Mouse (Mus musculus): ENCODE results near the gene Rhoq.

Rhoq gene

GRCm38 (mm10) chr17:86962894-86963585 is at the start of gene Rhoq:
TSS of gene Rhoq (plus strand) at chr17:86963082.
- in situ Hi-C loops (cut with MboI, MseI), result no loop called here

GRCm38 (mm10) chr17:86915540-86915939 is 47.3 kb upstream of the Rhoq start:
- in situ Hi-C loops (cut with MboI, MseI), result loop anchor here (5.0 kb wide), 2 partner anchors 72 to 337 kb away; no protein-coding TSS in a partner anchor

GRCm38 (mm10) chr17:86917048-86917447 is 45.8 kb upstream of the Rhoq start, which contains the start of gene Tmem247:
TSS of gene Tmem247 (plus strand) at chr17:86917348.
- in situ Hi-C loops (cut with MboI, MseI), result loop anchor here (5.0 kb wide), 2 partner anchors 70 to 335 kb away; no protein-coding TSS in a partner anchor

GRCm38 (mm10) chr17:86918786-86919185 is 44.1 kb upstream of the Rhoq start:
- in situ Hi-C loops (cut with MboI, MseI), result loop anchor here (5.0 kb wide), 2 partner anchors 69 to 334 kb away; no protein-coding TSS in a partner anchor

- in situ Hi-C loops (cut with MboI, MseI), result loop anchor here (5.0 kb wide), 3 partner anchors 68 to 333 kb away; no protein-coding TSS in a partner anchor
These were observed 43.2 kb upstream of the Rhoq start for GRCm38 (mm10) chr17:86919729-86920128.

GRCm38 (mm10) chr17:86924679-86925078 is 38.2 kb upstream of the Rhoq start:
- in situ Hi-C loops (cut with MboI, MseI), result loop anchor here (5.0 kb wide), 1 partner anchor 118 kb away; no protein-coding TSS in a partner anchor

GRCm38 (mm10) chr17:86926836-86927235 is 36.0 kb upstream of the Rhoq start:
- in situ Hi-C loops (cut with MboI, MseI), result no loop called here

GRCm38 (mm10) chr17:86929355-86929754 is 33.5 kb upstream of the Rhoq start:
- in situ Hi-C loops (cut with MboI, MseI), result no loop called here

- in situ Hi-C loops (cut with MboI, MseI), result no loop called here
These were observed 32.9 kb upstream of the Rhoq start for GRCm38 (mm10) chr17:86929981-86930380.

- in situ Hi-C loops (cut with MboI, MseI), result no loop called here
These were observed 30.0 kb upstream of the Rhoq start for GRCm38 (mm10) chr17:86932896-86933295.

- in situ Hi-C loops (cut with MboI, MseI), result no loop called here
These were observed 25.8 kb upstream of the Rhoq start for GRCm38 (mm10) chr17:86937064-86937463.

GRCm38 (mm10) chr17:86937497-86938155 is 25.3 kb upstream of the Rhoq start:
- in situ Hi-C loops (cut with MboI, MseI), result no loop called here

- in situ Hi-C loops (cut with MboI, MseI), result no loop called here
These were observed 24.2 kb upstream of the Rhoq start for GRCm38 (mm10) chr17:86938683-86939082.

GRCm38 (mm10) chr17:86942112-86942511 is 20.8 kb upstream of the Rhoq start:
- in situ Hi-C loops (cut with MboI, MseI), result no loop called here

- in situ Hi-C loops (cut with MboI, MseI), result no loop called here
These were observed 19.7 kb upstream of the Rhoq start for GRCm38 (mm10) chr17:86943158-86943557.

- in situ Hi-C loops (cut with MboI, MseI), result no loop called here
These were observed 16.8 kb upstream of the Rhoq start for GRCm38 (mm10) chr17:86946078-86946477.

- in situ Hi-C loops (cut with MboI, MseI), result no loop called here
These were observed 14.8 kb upstream of the Rhoq start, which contains the start of gene Atp6v1e2 for GRCm38 (mm10) chr17:86947840-86948796. TSS of gene Atp6v1e2 (minus strand) at chr17:86947897.

GRCm38 (mm10) chr17:86948801-86949200 is 14.1 kb upstream of the Rhoq start:
- in situ Hi-C loops (cut with MboI, MseI), result no loop called here

- in situ Hi-C loops (cut with MboI, MseI), result no loop called here
These were observed 5.6 kb upstream of the Rhoq start for GRCm38 (mm10) chr17:86957239-86957638.

GRCm38 (mm10) chr17:86957968-86958367 is 4.9 kb upstream of the Rhoq start:
- in situ Hi-C loops (cut with MboI, MseI), result no loop called here

GRCm38 (mm10) chr17:86961301-86961841 is 1.5 kb upstream of the Rhoq start:
- in situ Hi-C loops (cut with MboI, MseI), result no loop called here
